Comparison of ENCODE assay signal across 7 mouse cellular contexts in genomic region chr19:37077258-37077657, GRCm38 (mm10).
DNase-seq lines count a peak whose midpoint lies in the region; ATAC-seq and TF ChIP-seq lines count a peak whose summit lies in the region.
"Not testable (repeated sequence)": the region's sequence is repeated elsewhere in the genome, so short reads cannot be mapped to it uniquely, and the experiment has no call there.

No protein-coding gene starts in this region.

- H3K27ac ChIP-seq in gastrocnemius, adult 2 months = peak overlapping the region; percentile 94
- H3K27ac ChIP-seq in heart, embryonic 15.5 days = peak overlapping the region; percentile 28; the same call in 1 of the 2 replicates

- WGBS in heart, embryonic 15.5 days = 58% methylated on average over 4 of the region's 4 CpGs

- TF ChIP-seq CTCF in gastrocnemius, adult 2 months (IDR thresholded peaks at IDR 0.05) = not testable (repeated sequence)

- not testable (repeated sequence) for H3K9me3 ChIP-seq in heart, embryonic 15.5 days (replicated peaks)

- H3K4me3 ChIP-seq in gastrocnemius, adult 2 months = peak overlapping the region; percentile 53
- H3K4me3 ChIP-seq in heart, embryonic 15.5 days = not testable (repeated sequence)

- H3K27me3 ChIP-seq in heart, embryonic 15.5 days = not testable (repeated sequence)

- intact Hi-C loops in gastrocnemius, adult 2 months (cut with DNase I) = loop anchor here (2.0 to 5.0 kb wide), 2 partner anchors 100 to 130 kb away; partner anchors contain the start of genes Cpeb3 and March5

- H3K4me1 ChIP-seq in heart, embryonic 15.5 days (replicated peaks) = peaks cover 66% of the 10 kb centered on the region

- DNase-seq in cerebellum, adult 11-12 months = peak; percentile 87
- peak; percentile 48 to 62 for DNase-seq in cerebellum, postnatal 10 days
- DNase-seq in gastrocnemius, adult 2 months = peak; percentile 65
- DNase-seq in kidney, adult 8-10 months = peak; percentile 57 to 65
- DNase-seq in lung, adult 18-20 months = peak; percentile 15 to 24
- DNase-seq in skeletal muscle tissue, adult 2 months (ENCODE audit: low read depth, low spot score) = peak; percentile 83

- H3K4me2 ChIP-seq in heart, embryonic 15.5 days = not testable (repeated sequence)

- H3K36me3 ChIP-seq in heart, embryonic 15.5 days = not testable (repeated sequence)

- H3K9ac ChIP-seq in heart, embryonic 15.5 days = not testable (repeated sequence)

- ATAC-seq in heart, embryonic 15.5 days (replicated peaks; ENCODE audit: insufficient number of reproducible peaks, insufficient read depth, low FRiP score, low read depth) = not testable (repeated sequence)

Comparison
In these comparisons a context has a peak if more than half of its experiments do, and no peak if none do; other contexts are left out.
1. DNase-seq: peak in every context shown above with its lines; median percentile 87 in cerebellum, adult 11-12 months; 83 in skeletal muscle tissue, adult 2 months; 65 in gastrocnemius, adult 2 months; 61 in kidney, adult 8-10 months; 55 in cerebellum, postnatal 10 days; 20 in lung, adult 18-20 months.